ENCODE assay signal across 14 mouse cellular contexts in genomic region chr17:47797383-47797782, GRCm38 (mm10).
"Had no signal": no experiment of that assay in that cellular context is flagged by ENCODE, and none has a peak within 500 bp of the region (broad histone marks: within the 10 kb centered on the region; RNA-seq: fewer than 3 reads in every experiment).

No protein-coding gene starts in this region.

- H3K27me3 ChIP-seq: liver, embryonic 13.5 days; neural tube, embryonic 12.5 days; stomach, embryonic 15.5 days had no signal

- H3K4me2 ChIP-seq: kidney, embryonic 15.5 days; liver, embryonic 13.5 days; midbrain, embryonic 11.5 days; neural tube, embryonic 12.5 days; neural tube, embryonic 15.5 days; stomach, embryonic 15.5 days had no signal

- DNase-seq: liver, embryonic 13.5 days; lung, adult 2 months; lung, postnatal 14 days; lung, postnatal 4 days; midbrain, embryonic 14.5 days; right cerebral cortex, adult 18-20 months; right cerebral cortex, postnatal 14 days; spleen, adult 18-20 months; thymus, postnatal 36 days had no signal

- H3K27ac ChIP-seq: kidney, embryonic 15.5 days; liver, embryonic 13.5 days; neural tube, embryonic 12.5 days; neural tube, embryonic 15.5 days; stomach, embryonic 15.5 days had no signal

- H3K9me3 ChIP-seq: kidney, embryonic 15.5 days; liver, embryonic 13.5 days; neural tube, embryonic 12.5 days; neural tube, embryonic 15.5 days; stomach, embryonic 15.5 days had no signal

- H3K4me3 ChIP-seq: kidney, embryonic 15.5 days; liver, embryonic 13.5 days; neural tube, embryonic 12.5 days; neural tube, embryonic 15.5 days; stomach, embryonic 15.5 days had no signal

- H3K36me3 ChIP-seq: kidney, embryonic 15.5 days; liver, embryonic 13.5 days; neural tube, embryonic 12.5 days; neural tube, embryonic 15.5 days; stomach, embryonic 15.5 days had no signal
